In genomic region chr12:80883278-80883677, GRCm38 (mm10) we compare ENCODE assay signal across 17 mouse cellular contexts.
DNase-seq lines count a peak whose midpoint lies in the region; TF ChIP-seq lines count a peak whose summit lies in the region.
"Had no signal": no experiment of that assay in that cellular context is flagged by ENCODE, and none has a peak within 500 bp of the region (broad histone marks: within the 10 kb centered on the region; RNA-seq: fewer than 3 reads in every experiment).

No protein-coding gene starts in this region.

- DNase-seq in gastrocnemius, adult 2 months, result no peak
- no peak for DNase-seq in gastrocnemius, postnatal 4 days (ENCODE audit: low spot score in 2 of 2)
- DNase-seq in ES-E14 (ENCODE audit: low read depth, low spot score), result no peak
- no peak for DNase-seq in urinary bladder, postnatal 14 days (ENCODE audit: low spot score)
- DNase-seq in hindbrain, embryonic 10.5 days (ENCODE audit: low spot score), result no peak
- DNase-seq: adrenal gland, adult 8-10 months; adrenal gland, postnatal 14 days; adrenal gland, postnatal 36 days; cerebellum, adult 11-12 months; cerebellum, postnatal 36 days; forebrain, postnatal 0 days had no signal

- no peaks in the 10 kb centered on the region for H3K9me3 ChIP-seq in ES-Bruce4 (replicated peaks; ENCODE audit: control insufficient read depth, insufficient read depth, low read length, poor library complexity, severe bottlenecking)
- H3K9me3 ChIP-seq in ES-E14 (ENCODE audit: control insufficient read depth, insufficient read depth, low read depth, low read length), result no peaks in the 10 kb centered on the region
- no peaks in the 10 kb centered on the region for H3K9me3 ChIP-seq in hindbrain, embryonic 10.5 days
- H3K9me3 ChIP-seq: embryonic facial prominence, embryonic 10.5 days; embryonic facial prominence, embryonic 12.5 days; forebrain, embryonic 13.5 days; forebrain, embryonic 15.5 days had no signal

- H3K36me3 ChIP-seq in ES-Bruce4 (ENCODE audit: control insufficient read depth, insufficient read depth, low read length, poor library complexity, severe bottlenecking) (0 out of 2 replicates have a peak, but pooled peaks cover under 1% of the 10 kb centered on the region), ES-E14 (ENCODE audit: control insufficient read depth, insufficient read depth, low read length, poor library complexity, severe bottlenecking) (peaks cover 3% of the 10 kb centered on the region; the same call in 1 of the 2 replicates)
- peaks cover 31% of the 10 kb centered on the region for H3K36me3 ChIP-seq in hindbrain, embryonic 10.5 days
- H3K36me3 ChIP-seq: embryonic facial prominence, embryonic 12.5 days; forebrain, embryonic 15.5 days had no signal

- 81% methylated on average over 3 of the region's 3 CpGs for WGBS in hindbrain, embryonic 10.5 days

- in situ Hi-C loops in ES-E14 (cut with MboI; ENCODE audit: low sequenced_read_pairs in 2 of 2, unreplicated experiment in 2 of 2), result loop anchor here in 1 of 2 experiments (10.0 kb wide), 1 partner anchor 118 kb away; the partner anchor contains the start of gene Ccdc177

- no peak for TF ChIP-seq EP300 in ES-Bruce4 (IDR thresholded peaks at IDR 0.05; ENCODE audit: insufficient read depth, low read depth, low read length)

- TF ChIP-seq CTCF in gastrocnemius, adult 2 months (IDR thresholded peaks at IDR 0.05), result no peak
- TF ChIP-seq CTCF in ES-Bruce4 (IDR thresholded peaks at IDR 0.05; ENCODE audit: low read depth, low read length), result no peak

- no peaks in the 10 kb centered on the region for H3K27me3 ChIP-seq in ES-Bruce4 (ENCODE audit: control insufficient read depth, insufficient read depth, low read length, poor library complexity, severe bottlenecking)
- no peaks in the 10 kb centered on the region for H3K27me3 ChIP-seq in hindbrain, embryonic 10.5 days (ENCODE audit: insufficient read depth, poor library complexity, severe bottlenecking)
- H3K27me3 ChIP-seq: embryonic facial prominence, embryonic 12.5 days; forebrain, embryonic 13.5 days; forebrain, embryonic 15.5 days; Patski had no signal

- H3K27ac ChIP-seq in gastrocnemius, adult 2 months, result 0 out of 2 replicates have a peak overlapping the region, but pooled peaks have one; percentile 16
- H3K27ac ChIP-seq in ES-Bruce4 (ENCODE audit: insufficient read depth, low read length) (peak overlapping the region; percentile 9; the same call in 1 of the 2 replicates), ES-E14 (ENCODE audit: insufficient read depth, low read depth, low read length, poor library complexity, severe bottlenecking) (peak overlapping the region; percentile 96; the same call in 1 of the 2 replicates)
- no peak overlapping the region for H3K27ac ChIP-seq in hindbrain, embryonic 10.5 days
- H3K27ac ChIP-seq: embryonic facial prominence, embryonic 10.5 days; embryonic facial prominence, embryonic 12.5 days; forebrain, embryonic 13.5 days; forebrain, embryonic 15.5 days had no signal

- H3K9ac ChIP-seq in ES-Bruce4 (ENCODE audit: low read depth, poor library complexity, severe bottlenecking) (no peak overlapping the region; the same call in 1 of the 2 replicates), ES-E14 (ENCODE audit: insufficient read depth, low read depth, low read length, poor library complexity, severe bottlenecking) (no peak overlapping the region)
- H3K9ac ChIP-seq: embryonic facial prominence, embryonic 12.5 days; forebrain, embryonic 13.5 days; forebrain, embryonic 15.5 days; forebrain, postnatal 0 days had no signal

- H3K4me1 ChIP-seq in ES-Bruce4 (ENCODE audit: control insufficient read depth, insufficient read depth, low read length) (no peaks in the 10 kb centered on the region), ES-E14 (ENCODE audit: control insufficient read depth in 2 of 2, insufficient read depth in 2 of 2, low read length in 2 of 2, poor library complexity in 1 of 2) (peaks cover 2 to 28% of the 10 kb centered on the region in 2 experiments; a peak in 2 of 4 replicates)
- peaks cover 15% of the 10 kb centered on the region for H3K4me1 ChIP-seq in hindbrain, embryonic 10.5 days (replicated peaks)
- H3K4me1 ChIP-seq: forebrain, embryonic 15.5 days had no signal

- intact Hi-C loops in gastrocnemius, adult 2 months (cut with DNase I), result no loop called here

- H3K4me3 ChIP-seq in gastrocnemius, adult 2 months, result no peak overlapping the region
- H3K4me3 ChIP-seq in ES-Bruce4 (ENCODE audit: low read depth, low read length) (no peak overlapping the region), ES-E14 (ENCODE audit: insufficient read depth in 1 of 2, low read depth in 1 of 2, low read length in 2 of 2, poor library complexity in 1 of 2, severe bottlenecking in 1 of 2) (no peak overlapping the region)
- H3K4me3 ChIP-seq in hindbrain, embryonic 10.5 days, result no peak overlapping the region
- H3K4me3 ChIP-seq: embryonic facial prominence, embryonic 10.5 days; embryonic facial prominence, embryonic 12.5 days; forebrain, embryonic 13.5 days; forebrain, embryonic 15.5 days had no signal

- no peak for TF ChIP-seq POLR2A in ES-Bruce4 (IDR thresholded peaks at IDR 0.05; ENCODE audit: insufficient read depth, low read length)

TF ChIP-seq in ES-E14, 5 proteins besides CTCF, POLR2A, EP300 and RAD21:
- TF ChIP-seq ZNF384 (IDR thresholded peaks at IDR 0.05; ENCODE audit: low read depth, low read length), result peak; percentile 53; the same call in 1 of the 2 replicates
- TF ChIP-seq HCFC1 (IDR thresholded peaks at IDR 0.05; ENCODE audit: borderline replicate concordance, insufficient read depth, low read length), result no peak
TF ChIP-seq in ES-E14: peak in this region for 1.
